Mouse (Mus musculus) cerebellum, adult 2 months (tissue): Measurements from ENCODE around the gene Epx.

Experiments used
- CTCF ChIP-seq: fragments of 200-500 bp; IDR thresholded peaks from 2 replicates; pipeline ENCODE4 v1.5.1; 2011; ENCODE audit warnings: low read depth, mild to moderate bottlenecking, control low read depth, low read length, moderate library complexity, borderline replicate concordance; ENCODE audit not compliant: insufficient read depth
- POLR2A ChIP-seq: fragments of 200-500 bp; IDR thresholded peaks from 2 replicates; pipeline ENCODE4 v1.6.1; 2011; ENCODE audit warnings: low read length, control low read depth, borderline replicate concordance; ENCODE audit not compliant: insufficient read depth

DNA sequence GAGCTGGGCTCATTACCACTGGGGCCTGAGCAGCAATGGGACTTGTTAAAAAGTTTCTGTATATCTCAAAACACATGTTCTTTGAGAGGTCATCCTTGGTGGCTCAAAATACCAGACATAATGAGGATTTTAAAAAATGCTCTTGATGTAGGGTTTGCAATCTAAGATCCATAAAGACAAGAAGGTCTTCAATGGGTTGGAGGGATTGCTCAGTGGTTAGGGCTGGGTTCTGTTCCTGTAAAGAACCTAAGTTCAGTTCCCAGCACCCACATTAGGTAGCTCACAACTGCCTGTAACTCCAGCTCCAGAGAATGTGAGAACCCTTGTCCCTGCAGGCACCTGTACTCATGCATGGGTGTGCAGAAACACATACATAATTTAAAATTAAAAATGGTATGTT is 22.0 kb upstream of the Epx start, which contains the start of gene Olfr463:
- TF ChIP-seq CTCF (no peak), POLR2A (no peak)
